Mouse (Mus musculus): ENCODE results near the gene Srpk2.
"Not testable (repeated sequence)": the region's sequence is repeated elsewhere in the genome, so short reads cannot be mapped to it uniquely, and the experiment has no call there.

Gene Srpk2

DNA sequence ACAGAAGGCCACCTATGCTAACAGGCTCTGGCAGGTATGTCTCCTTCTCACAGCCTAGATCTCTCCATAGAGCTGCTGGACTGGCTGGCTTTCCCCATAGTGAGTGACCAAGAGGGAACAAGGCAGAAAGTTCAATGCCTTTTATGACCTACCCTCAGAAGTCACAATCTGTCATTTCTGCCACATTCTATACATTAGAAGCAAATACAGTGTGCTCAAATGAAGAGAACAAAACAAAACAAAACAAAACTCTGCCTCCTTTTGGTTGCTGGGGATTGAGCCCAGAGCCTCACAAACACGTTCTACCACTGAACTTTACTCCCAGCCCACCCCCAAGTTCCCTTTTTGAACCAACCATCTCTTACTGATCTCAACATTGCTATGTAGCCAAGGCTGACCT, at the start of gene Srpk2:
TSS of gene Srpk2 (minus strand) at position 101 of the 400 bp plus-strand sequence.
- DNase-seq = no peak

DNA sequence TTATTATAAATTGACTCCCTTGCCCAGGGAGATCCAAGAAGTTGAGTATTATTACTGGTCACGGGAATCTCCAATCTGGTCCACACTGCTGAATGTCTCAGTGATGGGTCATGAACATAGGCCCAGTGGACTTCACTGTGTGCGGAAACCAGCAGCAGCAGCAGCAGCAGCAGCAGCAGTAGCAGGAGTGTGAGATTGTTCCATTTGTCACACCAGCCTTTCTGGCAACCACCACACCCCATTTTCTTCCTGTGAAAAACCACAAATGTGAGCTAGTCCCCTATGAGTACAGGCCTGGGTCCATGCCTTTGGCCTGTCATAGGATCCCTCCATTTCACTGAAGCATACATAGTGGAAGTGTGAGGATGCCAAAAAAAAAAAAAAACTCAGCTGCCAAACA, 37.5 kb upstream of the Srpk2 start:
- no peak for DNase-seq

DNA sequence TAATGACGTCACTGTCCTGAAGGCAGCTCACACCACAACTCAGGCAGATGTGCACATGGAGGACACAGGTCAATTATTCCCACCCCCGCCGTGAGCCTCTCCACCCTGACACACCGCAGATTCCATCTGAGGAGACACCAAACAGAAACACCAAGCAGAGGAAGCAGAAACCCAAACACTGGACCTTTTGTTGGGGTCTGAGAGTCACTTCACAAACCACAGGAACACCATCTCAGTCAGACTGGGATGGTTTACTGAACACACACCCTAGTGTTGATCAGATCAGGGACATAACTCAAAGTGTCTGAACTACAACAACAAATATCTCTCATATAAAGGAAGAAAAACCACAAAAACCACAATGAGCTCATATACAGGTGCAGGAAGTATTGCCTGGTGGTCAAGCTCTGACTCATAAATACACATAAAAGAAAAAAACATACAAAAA, 34.5 kb upstream of the Srpk2 start:
- no peak for DNase-seq

DNA sequence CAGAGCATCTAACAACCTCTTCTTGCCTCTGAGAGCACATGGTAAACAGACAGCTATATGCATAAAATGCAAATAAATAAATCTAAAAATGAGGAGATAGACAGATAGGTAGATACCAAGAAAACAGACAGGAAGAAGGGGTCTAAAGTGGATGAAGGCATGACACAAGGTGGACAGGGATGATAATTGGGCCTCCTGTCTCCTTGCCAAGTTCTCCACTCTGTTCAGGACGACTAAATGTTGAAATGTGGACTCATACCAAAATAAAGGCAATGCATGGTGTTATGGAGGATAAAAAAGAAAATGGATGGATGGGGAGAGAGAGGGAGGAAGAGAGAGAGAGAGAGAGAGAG, 33.7 kb upstream of the Srpk2 start:
- DNase-seq = no peak

DNA sequence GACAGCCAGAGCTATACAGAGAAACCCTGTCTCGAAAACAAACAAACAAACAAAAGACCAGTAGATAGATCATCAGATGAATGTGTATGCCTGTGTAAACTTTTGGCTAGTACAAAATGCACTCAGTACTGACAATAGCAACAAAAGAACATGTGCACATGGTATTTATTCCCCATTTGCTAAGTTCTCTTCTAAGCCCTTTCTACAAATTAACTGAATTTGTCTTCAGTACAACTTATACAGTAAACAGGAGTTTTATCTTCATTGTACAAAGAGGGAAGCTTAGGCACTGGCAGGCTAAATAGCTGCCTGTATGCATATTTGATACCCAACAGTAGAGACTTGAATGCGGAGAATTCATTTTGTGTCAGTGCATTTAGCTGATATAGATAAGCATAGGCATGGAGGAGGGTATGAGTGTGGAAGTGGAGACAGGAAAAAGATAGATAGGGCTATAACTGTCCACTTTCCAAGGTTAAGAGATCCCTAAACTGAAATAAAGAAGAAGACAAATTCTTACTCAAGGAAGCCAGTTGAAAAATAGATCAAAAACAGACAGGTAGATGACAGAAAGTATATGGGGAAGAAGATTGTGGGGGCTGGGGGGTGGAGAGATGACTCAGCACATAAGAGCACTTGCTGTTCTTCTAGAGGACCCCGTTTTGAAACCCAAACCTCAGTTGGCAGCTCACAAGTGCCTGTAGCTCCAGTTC, 33.2 kb upstream of the Srpk2 start:
- no peak for DNase-seq

DNA sequence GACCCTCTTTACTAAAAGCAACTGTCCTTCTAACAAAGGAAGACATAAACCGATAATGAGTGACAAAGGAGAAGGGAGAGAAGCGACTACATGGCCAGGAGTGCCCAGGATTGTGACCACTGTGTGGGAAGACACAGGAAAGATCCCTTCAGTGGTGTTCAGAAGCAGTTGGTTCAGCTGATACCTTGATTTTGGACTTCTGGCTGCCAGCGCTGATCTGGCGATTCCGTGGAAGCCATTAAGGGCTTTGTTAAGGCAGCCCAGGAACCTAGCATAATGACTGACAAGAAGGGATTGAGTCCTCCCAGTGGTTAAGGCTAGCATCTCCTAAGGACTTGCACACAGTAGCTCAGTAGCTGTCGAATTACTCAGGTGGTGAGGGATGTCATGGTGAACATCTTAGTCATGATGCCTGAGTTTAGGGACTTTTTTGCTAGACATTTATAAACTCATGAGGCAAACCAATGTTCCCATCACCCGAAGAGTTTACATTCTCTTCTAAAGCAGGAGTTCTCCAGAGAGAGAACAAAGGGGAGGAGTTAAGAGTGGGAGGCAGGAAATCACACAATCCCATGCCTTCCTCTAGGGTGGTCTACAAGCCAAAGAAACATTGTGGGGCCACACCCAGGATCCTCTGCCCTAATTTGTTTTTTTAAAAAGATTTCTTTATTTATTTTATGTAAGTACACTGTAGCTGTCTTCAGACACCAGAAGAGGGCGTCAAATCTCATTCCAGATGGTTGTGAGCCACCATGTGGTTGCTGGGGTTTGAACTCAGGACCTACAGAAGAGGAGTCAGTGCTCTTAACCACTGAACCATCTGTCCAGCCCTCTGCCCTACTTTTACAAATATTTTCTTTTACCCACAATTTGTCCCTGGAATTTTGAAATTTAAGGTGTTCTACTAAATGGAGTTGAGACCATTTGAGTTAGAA, 29.3 kb upstream of the Srpk2 start:
- peak; percentile 8 for DNase-seq

DNA sequence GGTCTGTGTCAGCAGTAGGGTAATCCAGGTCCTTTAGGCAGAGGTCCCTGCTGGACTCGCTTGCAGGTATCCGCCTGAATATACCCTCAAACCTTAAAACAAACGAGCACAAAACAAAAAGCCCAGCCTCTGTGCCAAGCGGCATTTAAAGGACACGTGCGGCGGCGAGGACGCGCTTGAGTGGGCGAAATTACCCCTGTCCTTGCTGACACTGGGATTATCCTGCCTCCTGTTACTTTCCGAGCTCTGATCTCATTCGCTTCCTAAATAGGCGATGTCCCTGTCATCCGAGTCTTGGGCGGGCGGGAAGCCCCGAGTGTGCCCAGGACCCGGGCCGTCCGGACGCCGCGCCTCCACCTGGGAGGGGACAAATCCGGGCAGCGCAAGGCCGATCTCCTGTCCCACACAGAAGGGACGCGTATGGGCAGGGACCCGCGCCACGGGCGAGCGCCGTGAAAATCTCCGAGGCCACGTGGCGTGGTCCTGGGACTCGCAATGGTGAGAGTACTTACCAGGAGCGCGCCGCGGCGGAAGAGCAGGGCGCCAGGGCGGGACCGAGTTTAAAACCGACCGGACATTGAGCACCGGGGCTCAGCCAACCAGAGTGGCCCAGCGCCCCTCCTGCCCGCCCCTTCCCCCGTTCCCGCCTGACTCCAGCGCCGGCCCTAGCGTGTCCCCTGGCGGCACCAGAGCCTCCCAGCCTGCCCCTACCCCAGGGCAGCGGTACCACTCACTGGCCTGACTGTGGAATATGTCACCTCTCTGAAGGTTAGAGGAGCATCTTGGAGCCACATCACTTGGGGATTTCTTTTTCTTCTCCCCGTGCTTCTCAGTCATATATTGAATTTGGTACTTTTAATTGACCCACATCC, 27.9 kb upstream of the Srpk2 start:
- peak; percentile 89 for DNase-seq

DNA sequence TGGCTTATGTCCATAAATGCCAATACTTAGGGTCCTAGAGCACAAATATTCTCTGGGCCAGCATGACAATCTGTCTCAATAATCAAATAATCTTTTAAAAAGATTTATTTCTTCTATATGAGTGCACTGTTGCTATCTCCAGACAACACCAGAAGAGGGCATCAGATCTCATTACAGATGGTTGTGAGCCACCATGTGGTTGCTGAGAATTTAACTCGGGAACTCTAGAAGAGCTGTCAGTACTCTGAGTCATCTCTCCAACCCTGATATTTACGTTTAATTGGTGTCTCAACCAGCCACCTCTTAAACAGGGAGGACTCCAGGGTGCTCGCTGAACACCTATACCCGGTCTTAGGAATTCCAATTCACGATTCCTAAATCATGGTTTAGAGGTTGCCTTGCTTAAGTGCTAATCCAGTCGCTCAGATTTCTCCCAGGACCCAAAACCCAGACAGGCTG, 27.3 kb upstream of the Srpk2 start:
- peak; percentile 43 for DNase-seq

DNA sequence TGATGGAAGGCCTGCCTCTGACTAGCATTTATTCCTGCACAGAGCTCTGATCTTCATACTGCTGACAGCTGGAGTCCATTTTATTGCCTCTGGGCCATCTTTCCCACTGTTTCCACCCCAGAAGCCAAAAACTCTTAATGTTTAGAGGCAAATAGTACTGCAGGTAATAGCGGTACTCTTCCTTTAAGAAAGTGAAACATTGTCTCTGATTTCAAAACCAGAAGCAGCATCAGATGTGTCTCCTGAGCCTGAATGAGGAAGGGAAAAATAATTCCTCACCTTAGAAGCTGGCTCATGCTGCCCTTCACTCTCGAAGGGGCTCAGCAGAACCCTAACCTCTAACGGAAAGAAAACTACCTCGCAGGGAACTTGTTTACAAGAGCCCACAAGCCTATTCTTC, 26.8 kb upstream of the Srpk2 start:
- DNase-seq = no peak

DNA sequence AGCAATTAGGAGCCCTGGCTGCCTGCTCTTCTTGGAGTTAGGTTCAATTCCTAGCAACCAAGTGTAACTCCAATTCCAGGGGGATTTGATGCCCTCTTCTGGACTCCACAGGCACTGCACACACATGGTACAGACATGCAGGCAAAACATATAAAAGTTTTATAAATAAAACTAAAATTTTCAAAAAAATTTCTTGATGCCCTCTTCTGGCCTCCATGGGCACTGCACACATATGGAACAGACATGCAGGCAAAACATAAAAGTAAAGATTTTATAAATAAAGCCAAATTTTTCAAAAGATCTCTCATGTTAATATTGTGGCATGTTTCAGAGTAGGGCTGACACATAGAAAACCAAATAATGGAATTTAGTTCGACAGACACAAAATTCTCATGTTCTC, 25.2 kb upstream of the Srpk2 start:
- DNase-seq = no peak

DNA sequence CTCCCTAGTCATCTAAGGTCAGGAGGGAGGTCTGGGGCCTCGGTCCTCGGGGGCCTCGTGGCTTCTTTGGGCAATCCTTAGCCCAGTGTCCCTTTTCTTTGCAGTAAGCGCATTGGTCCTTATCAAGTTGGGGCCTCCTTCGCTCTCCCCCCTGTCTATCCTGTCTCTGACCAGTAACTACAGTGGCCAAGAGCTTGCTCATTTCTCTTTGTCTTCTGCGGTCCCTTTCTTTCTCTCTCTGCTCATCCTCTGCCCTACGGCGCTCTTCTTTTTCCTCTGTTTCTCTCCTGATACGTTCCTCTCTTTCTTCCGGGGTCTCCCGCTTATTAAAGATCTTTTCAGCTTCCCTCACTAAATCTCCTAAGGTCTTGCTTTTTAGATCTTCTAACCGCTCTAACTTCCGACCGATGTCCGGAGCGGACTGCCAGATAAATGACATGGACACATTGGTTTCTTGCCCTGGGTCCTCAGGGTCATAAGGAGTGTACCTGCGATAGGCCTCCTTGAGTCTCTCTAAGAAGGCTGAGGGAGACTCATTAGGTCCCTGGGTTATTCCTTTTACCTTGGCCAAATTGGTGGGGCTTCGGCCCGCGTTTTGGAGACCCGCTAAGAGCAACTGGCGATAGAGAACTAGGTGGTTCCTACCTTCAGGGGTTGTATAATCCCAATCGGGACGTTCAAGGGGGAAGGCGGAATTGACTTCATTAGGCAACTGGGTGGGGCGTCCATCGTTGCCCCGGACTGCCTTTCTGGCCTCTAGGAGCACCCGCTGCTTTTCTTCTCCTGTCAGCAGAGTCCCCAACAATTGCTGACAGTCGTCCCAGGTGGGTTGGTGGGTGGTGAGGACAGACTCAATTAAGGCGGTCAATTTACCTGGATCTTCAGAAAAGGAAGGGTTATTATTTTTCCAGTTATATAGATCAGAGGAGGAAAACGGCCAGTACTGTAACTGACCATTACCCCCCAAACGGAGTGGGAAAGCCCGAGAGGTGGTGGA, 22.5 kb upstream of the Srpk2 start:
- DNase-seq = not testable (repeated sequence)

DNA sequence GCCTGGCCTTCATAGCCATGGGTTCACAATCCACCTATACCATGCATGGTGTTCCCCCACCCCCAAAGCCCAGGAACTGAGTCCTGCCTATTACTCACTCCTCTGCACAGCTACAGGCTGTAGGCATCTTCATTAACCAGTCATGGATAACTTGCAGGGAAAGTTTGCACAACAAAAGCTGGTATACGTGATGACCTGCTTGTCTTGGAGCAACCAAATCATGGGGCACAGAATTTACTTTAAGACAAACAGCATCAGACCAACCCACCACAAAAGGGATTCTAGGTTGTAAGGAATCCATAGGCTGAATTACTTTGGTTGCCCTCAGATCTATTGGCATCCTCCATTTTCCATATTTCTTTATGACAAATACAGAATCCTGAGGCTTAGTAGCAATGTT, 13.0 kb upstream of the Srpk2 start:
- no peak for DNase-seq

DNA sequence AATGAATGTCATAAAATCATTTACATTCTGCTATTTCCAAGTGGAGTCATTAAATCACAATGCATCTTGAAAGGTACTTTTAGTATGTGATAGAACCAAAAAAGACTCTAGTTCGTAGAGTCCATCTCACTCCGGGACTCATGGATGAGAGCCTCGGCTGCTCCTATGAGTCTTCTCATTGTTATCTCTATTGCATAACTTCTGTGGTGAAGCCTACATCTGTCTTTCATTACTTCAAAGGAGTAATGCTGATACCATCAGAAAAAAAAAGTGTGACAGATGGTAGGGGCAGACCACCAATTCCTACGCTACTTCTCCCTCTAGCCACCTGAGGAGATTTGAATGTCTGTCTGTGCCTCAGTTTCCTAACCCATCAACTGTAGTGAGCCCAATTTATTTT, 986 bp downstream of the Srpk2 start:
- DNase-seq = no peak

DNA sequence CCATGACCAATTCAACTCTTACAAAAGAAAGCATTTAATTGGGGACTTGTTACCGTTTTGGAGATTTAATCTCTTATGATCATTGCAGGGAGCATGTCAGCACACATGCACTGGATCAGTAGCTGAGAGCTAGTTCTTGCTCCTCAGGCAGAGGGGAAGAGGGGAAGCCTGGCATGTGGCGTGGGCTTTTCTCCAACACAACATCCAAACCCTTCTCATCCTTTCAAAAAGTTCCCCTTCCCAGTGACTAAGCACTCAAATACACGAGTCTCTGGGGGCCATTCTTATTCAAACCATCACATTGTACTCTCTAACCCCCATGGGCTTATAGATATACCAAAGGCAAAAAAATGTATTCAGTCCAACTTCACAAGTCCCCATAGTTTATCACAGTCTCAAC, 5.4 kb downstream of the Srpk2 start:
- DNase-seq = no peak

DNA sequence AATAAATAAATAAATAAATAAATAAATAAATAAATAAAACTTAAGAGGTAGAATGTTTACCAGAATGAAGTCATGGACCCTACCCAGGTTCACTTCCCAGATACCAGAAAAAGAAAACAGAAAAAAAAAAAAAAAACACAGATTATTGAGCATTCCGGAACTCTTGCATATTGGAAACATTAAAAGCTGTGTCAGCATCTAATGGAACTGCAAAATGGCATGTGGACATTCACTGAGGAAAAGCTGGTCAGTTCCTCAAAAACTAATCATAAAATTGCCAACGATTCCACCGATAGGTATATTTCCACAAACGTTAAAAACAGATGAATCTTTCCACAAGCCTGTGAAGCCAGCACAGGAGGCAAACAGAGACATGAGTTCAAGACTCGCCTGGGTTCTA, 6.5 kb downstream of the Srpk2 start:
- DNase-seq = no peak

DNA sequence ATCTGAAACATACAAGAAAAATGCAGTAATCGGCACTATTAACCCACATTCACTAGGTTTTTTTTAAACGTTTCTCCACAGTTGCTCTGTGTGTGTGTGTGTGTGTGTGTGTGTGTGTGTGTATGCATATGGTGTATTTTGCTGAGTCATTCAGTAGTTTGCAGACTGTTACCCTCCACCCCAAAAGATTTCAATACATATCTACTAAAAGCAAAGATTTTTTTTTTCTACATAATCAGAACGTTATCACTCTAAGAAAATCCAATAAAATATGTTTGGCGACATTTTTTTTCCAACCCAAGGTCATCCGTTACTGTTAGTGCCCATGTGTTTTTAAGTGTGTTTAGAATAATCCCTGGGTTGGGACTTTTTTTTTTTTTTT, 7.4 kb downstream of the Srpk2 start:
- DNase-seq = no peak

DNA sequence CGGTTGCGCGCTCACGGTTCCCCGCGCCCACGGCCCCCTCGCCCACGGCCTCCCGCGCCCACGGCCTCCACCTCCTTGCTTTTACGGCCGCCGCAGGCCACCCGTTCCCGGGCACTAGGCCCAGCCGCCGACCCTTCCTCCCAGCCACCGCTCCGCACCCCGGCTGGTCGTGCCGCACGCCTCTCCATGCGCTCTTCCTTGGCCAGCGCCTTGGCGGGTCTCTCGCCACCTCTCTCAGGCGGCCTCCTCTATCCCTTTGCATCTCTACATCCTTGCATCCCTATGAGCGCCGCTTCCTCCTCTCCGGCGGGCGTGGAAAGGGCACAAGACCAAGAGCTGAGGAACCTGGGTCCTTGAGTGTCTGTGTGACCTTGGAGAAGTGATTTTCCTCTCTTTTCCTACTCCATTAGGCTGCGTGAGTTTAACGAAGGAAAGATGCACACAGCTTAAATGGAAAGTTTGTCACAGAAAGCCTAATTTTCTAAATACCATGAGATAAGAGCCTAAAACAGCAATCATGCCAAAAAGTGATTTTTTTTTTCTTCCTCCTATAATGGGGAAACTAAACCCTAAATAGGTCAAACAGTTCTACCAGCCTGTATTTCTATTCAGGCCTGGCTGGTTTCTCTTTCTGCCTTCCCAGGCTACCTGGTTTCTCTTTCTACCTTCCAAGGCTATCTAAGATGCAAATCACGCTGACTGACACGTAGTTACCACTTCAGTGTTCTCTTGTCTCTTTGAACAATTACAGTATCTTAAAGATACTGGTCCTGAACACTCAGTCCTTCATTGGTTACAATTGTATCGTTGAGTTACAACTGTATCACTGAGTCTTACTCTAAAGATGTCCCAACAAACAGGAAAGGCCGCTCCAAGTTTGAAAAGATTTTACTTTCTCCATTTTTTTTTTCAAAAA, 8.0 kb downstream of the Srpk2 start:
- DNase-seq = peak; percentile 31

DNA sequence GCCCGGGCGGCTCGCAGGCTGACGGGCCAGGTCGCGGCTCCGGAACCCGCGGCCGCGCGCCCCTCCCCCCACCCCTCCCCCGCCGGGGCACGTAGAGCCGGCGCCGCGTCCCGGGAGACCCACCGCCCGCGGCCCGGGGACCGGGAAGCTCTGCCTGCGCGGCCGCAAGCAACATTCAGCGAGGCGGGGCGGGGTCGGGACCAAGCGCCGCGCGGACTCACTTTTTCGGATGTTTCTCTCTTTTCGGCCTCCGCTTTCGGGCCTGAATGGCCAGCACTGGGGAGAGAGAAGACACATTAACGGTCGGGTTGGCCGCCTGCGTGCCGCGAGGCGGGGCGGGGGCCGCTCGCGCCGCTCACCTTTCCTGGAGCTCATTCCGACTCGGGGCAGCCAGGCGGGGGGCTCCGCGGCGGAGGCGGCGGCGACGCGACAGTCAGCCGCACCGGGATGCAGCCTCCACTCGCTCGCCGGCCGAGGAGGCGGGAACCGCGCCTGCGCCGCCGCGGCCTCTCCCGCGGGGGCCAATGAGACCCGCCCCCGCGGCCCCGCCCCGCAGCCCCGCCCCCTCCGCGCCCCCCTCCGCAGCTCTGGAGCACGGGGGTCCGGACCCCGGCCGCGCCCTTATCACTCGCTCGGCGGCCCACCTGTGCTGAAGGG, 8.8 kb downstream of the Srpk2 start:
- peak; percentile 58 for DNase-seq

DNA sequence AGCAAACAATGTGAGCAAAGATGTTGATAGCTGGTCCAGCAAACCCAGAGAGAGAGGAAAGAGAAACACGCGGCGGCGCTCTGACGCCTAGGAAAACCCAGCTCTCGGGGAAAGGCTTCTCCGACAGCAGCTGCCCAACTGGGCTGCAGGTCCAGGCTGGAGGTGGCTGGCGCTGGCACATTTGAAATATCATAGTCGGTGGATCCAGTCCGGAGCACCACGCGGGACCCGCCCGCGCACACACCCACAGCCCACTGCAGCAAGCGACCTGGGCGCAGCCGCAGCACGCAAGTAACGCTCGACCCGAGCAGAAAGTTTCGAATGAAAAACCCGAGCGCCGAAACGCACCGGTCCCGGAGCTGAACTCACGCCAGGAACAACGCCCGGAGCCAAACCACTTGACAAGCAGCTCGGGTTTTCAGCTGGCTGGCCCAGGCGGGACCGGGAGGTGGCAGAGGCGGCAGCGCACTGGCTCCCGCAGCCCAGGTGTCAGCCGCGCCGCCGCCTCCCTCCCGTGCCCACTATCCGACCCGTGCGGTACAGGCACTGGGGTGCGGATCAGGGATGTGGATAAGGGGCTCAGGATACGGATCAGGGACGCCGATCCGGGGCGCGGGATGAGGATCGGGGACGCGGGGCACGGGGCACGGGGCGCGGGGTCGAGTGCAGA, 9.5 kb downstream of the Srpk2 start:
- peak; percentile 57 for DNase-seq

DNA sequence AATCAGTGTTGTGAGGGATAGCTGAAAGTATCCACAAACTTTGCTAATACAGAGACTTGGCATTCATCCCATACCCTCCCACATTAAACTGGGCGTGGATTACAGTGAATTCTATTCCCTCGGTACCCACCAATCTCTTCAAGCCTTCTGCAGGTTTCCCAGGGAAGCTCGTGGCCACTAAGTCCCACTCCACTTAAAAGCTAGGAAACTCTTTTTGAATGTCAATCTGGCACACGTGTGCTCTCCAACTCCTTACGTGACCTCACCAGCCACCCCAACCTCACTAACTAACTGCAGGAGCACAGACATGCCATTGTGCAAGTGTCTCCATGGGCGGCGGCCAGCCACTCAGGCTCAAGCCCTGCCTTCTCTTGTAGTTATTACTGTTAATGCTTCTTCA, 12.3 kb downstream of the Srpk2 start:
- DNase-seq = peak; percentile 51

Measured in lung, postnatal 10 days (tissue).